Mouse (Mus musculus) stomach, embryonic 14.5 days (tissue): Measurements from ENCODE around the gene Apoh. TPM values are rescaled to one million over a fixed set of nuclear protein-coding genes. Genes with fewer than 3 reads are reported as not detected.

Experiments used
- ATAC-seq: fragments of 200-750 bp; cut with Nextera tagmentation; 2 replicates; pipeline ENCODE4 v1.8.0; 2017; ENCODE audit warnings: low read depth, moderate TSS enrichment; ENCODE audit not compliant: insufficient number of reproducible peaks, insufficient read depth, low FRiP score
- H3K27ac ChIP-seq: fragments of 300-500 bp; sonication (generic); 2 replicates; pipeline ENCODE4 v1.5.1; 2014; ENCODE audit warnings: mild to moderate bottlenecking, low read length, moderate library complexity, mixed read lengths
- H3K27me3 ChIP-seq: fragments of 300-500 bp; sonication (generic); 2 replicates; pipeline ENCODE4 v1.6.1; 2014; ENCODE audit warnings: low read length, control low read depth, mixed read lengths; ENCODE audit not compliant: control insufficient read depth, insufficient read depth
- H3K36me3 ChIP-seq: fragments of 300-500 bp; sonication (generic); 2 replicates; pipeline ENCODE4 v1.6.1; 2014; ENCODE audit warnings: mild to moderate bottlenecking, control low read depth, low read length, moderate library complexity, mixed read lengths; ENCODE audit not compliant: control insufficient read depth, insufficient read depth
- H3K4me1 ChIP-seq: fragments of 300-500 bp; sonication (generic); 2 replicates; pipeline ENCODE4 v1.6.1; 2014; ENCODE audit warnings: low read length, control low read depth, mixed read lengths; ENCODE audit not compliant: control insufficient read depth, insufficient read depth
- H3K4me2 ChIP-seq: fragments of 300-500 bp; sonication (generic); replicated peaks from 2 replicates; pipeline ENCODE4 v1.6.1; 2014; ENCODE audit warnings: low read depth, low read length, control low read depth
- H3K4me3 ChIP-seq: fragments of 300-500 bp; sonication (generic); 2 replicates; pipeline ENCODE4 v1.5.1; 2014; ENCODE audit warnings: low read depth, low read length, control low read depth
- H3K9ac ChIP-seq: fragments of 300-500 bp; sonication (generic); replicated peaks from 2 replicates; pipeline ENCODE4 v1.6.1; 2014; ENCODE audit warnings: low read depth, mild to moderate bottlenecking, control low read depth, low read length, moderate library complexity, mixed read lengths
- H3K9me3 ChIP-seq: fragments of 300-500 bp; sonication (generic); 2 replicates; pipeline ENCODE4 v1.6.1; 2016; ENCODE audit warnings: low read depth, low read length, control low read depth; ENCODE audit not compliant: control insufficient read depth
- WGBS: fragments of 180-500 bp; shearing (Covaris S2); extraction: QIAGEN DNeasy Blood & Tissue Kit; methylation state at CpG from one replicate; pipeline ENCODE4 v1.1.7; 2014; 5-methylcytosine and 5-hydroxymethylcytosine counted together
- polyA plus RNA-seq: library from polyadenylated mRNA; unstranded; fragments of >200 nt; fragmentation: Nextera tagmentation; extraction: Ambion mirVana; gene quantifications from 2 replicates; pipeline ENCODE4 v1.2.1, GENCODE M21; 2014

Apoh gene
- polyA plus RNA-seq, result 0.28 and 0.69 TPM in 2 replicates

- H3K4me1 ChIP-seq, result peaks cover 3% of the 10 kb centered on the region; the same call in 1 of the 2 replicates
- no peaks in the 10 kb centered on the region for H3K27me3 ChIP-seq
- H3K4me3 ChIP-seq, result peak within 1 kb of the TSS; percentile 80
- peak; percentile 4; the same call in 1 of the 2 replicates for ATAC-seq
- under 1% methylated on average over 75 of the region's 75 CpGs for WGBS
- peak within 1 kb of the TSS; percentile 76 for H3K27ac ChIP-seq
- H3K36me3 ChIP-seq, result no peaks in the 10 kb centered on the region
- no peaks in the 10 kb centered on the region for H3K9me3 ChIP-seq
- peak within 1 kb of the TSS; percentile 100 for H3K4me2 ChIP-seq
- H3K9ac ChIP-seq, result peak within 1 kb of the TSS; percentile 64
These were observed at the start of gene Apoh for GRCm38 (mm10) chr11:108342781-108343768. TSS of gene Apoh (plus strand) at chr11:108343354.

GRCm38 (mm10) chr11:108293843-108294242 is 49.3 kb upstream of the Apoh start:
- Histone ChIP-seq H3K9me3 (no peaks in the 10 kb centered on the region), H3K4me2 (no peak overlapping the region), H3K27ac (no peak overlapping the region), H3K36me3 (no peaks in the 10 kb centered on the region), H3K4me1 (no peaks in the 10 kb centered on the region), H3K27me3 (no peaks in the 10 kb centered on the region), H3K4me3 (no peak overlapping the region), H3K9ac (no peak overlapping the region)
- ATAC-seq, result no peak
- WGBS, result 64% methylated on average over 3 of the region's 3 CpGs

GRCm38 (mm10) chr11:108294305-108294813 is 48.8 kb upstream of the Apoh start:
- Histone ChIP-seq H3K9ac (no peak overlapping the region), H3K4me3 (no peak overlapping the region), H3K27ac (no peak overlapping the region), H3K4me1 (peaks cover 2% of the 10 kb centered on the region), H3K36me3 (no peaks in the 10 kb centered on the region), H3K9me3 (no peaks in the 10 kb centered on the region), H3K4me2 (no peak overlapping the region), H3K27me3 (no peaks in the 10 kb centered on the region)
- no peak for ATAC-seq
- WGBS, result 88% methylated on average over 12 of the region's 12 CpGs

- Histone ChIP-seq H3K4me2 (no peak overlapping the region), H3K4me1 (peaks cover 6% of the 10 kb centered on the region), H3K27ac (no peak overlapping the region), H3K9me3 (no peaks in the 10 kb centered on the region), H3K36me3 (no peaks in the 10 kb centered on the region), H3K27me3 (no peaks in the 10 kb centered on the region), H3K9ac (no peak overlapping the region), H3K4me3 (no peak overlapping the region)
- ATAC-seq, result no peak
These were observed 47.8 kb upstream of the Apoh start for GRCm38 (mm10) chr11:108295373-108295772.

GRCm38 (mm10) chr11:108297956-108298355 is 45.2 kb upstream of the Apoh start:
- Histone ChIP-seq H3K9ac (no peak overlapping the region), H3K4me3 (no peak overlapping the region), H3K36me3 (no peaks in the 10 kb centered on the region), H3K27me3 (no peaks in the 10 kb centered on the region), H3K4me2 (no peak overlapping the region), H3K9me3 (no peaks in the 10 kb centered on the region), H3K4me1 (peaks cover 6% of the 10 kb centered on the region), H3K27ac (no peak overlapping the region)
- ATAC-seq, result no peak
- WGBS, result 74% methylated on average over 8 of the region's 8 CpGs

- no peak overlapping the region for H3K9ac ChIP-seq
- H3K27ac ChIP-seq, result no peak overlapping the region
- H3K36me3 ChIP-seq, result no peaks in the 10 kb centered on the region
- H3K4me1 ChIP-seq, result peaks cover 6% of the 10 kb centered on the region
- H3K4me3 ChIP-seq, result no peak overlapping the region
- 70% methylated on average over 10 of the region's 10 CpGs for WGBS
- no peaks in the 10 kb centered on the region for H3K9me3 ChIP-seq
- H3K4me2 ChIP-seq, result no peak overlapping the region
- H3K27me3 ChIP-seq, result no peaks in the 10 kb centered on the region
- peak; percentile 66; the same call in 1 of the 2 replicates for ATAC-seq
These were observed 43.2 kb upstream of the Apoh start for GRCm38 (mm10) chr11:108299913-108300312.

GRCm38 (mm10) chr11:108300443-108300842 is 42.7 kb upstream of the Apoh start:
- no peaks in the 10 kb centered on the region for H3K9me3 ChIP-seq
- no peak overlapping the region for H3K27ac ChIP-seq
- no peak overlapping the region for H3K9ac ChIP-seq
- no peak overlapping the region for H3K4me2 ChIP-seq
- H3K4me1 ChIP-seq, result peaks cover 6% of the 10 kb centered on the region
- H3K27me3 ChIP-seq, result no peaks in the 10 kb centered on the region
- WGBS, result 97% methylated on average over 1 of the region's 1 CpGs
- no peaks in the 10 kb centered on the region for H3K36me3 ChIP-seq
- no peak for ATAC-seq
- no peak overlapping the region for H3K4me3 ChIP-seq

- Histone ChIP-seq H3K4me2 (no peak overlapping the region), H3K27me3 (no peaks in the 10 kb centered on the region), H3K9me3 (no peaks in the 10 kb centered on the region), H3K4me1 (peaks cover 6% of the 10 kb centered on the region), H3K27ac (no peak overlapping the region), H3K9ac (no peak overlapping the region), H3K36me3 (no peaks in the 10 kb centered on the region), H3K4me3 (no peak overlapping the region)
- no peak for ATAC-seq
- WGBS, result 90% methylated on average over 6 of the region's 6 CpGs
These were observed 42.1 kb upstream of the Apoh start for GRCm38 (mm10) chr11:108301036-108301435.
